Mouse (Mus musculus): Measurements from ENCODE around the gene Tnfaip6.
"Not testable (repeated sequence)": the region's sequence is repeated elsewhere in the genome, so short reads cannot be mapped to it uniquely, and the experiment has no call there.

Gene Tnfaip6

DNA sequence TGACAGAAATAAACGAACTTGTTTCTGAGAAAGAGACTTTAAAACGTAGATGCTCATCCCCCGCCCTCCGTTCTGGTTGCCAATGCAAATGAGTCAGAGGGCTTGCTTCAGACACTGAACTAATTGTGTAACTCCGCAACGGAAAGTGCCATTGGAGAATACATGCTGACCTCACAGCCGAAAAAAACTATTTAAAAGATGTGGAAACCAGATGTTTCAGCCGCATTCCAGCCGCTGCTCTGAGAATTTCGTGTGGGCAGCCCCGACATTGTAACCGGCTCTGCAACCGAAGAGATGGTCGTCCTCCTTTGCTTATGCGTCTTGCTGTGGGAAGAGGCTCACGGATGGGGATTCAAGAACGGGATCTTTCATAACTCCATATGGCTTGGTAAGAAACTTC, at the start of gene Tnfaip6:
Tnfaip6 (plus strand) TSS at position 128 of the 400 bp plus-strand sequence.
- peak; percentile 37 for DNase-seq (ENCODE audit: low read depth)

DNA sequence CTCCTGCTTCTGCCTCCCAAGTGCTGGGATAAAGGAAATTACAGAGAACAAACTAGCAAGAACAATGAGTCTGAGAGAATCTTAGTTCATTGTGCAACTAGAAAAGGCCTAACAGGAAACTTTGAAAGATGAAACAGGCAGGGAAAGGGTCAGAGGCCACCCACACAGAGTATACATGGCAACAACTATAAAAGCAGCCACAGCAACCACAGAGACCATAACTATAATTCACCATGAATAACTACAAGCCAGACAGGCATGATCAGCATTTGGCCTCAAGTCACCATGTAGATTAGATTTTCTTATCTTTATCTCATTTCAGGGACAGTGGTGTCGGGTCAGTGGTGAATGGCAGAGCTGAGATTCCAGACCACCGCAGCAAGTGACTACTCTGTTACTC, 48.2 kb upstream of the Tnfaip6 start:
- DNase-seq (ENCODE audit: low read depth) = peak; percentile 20

DNA sequence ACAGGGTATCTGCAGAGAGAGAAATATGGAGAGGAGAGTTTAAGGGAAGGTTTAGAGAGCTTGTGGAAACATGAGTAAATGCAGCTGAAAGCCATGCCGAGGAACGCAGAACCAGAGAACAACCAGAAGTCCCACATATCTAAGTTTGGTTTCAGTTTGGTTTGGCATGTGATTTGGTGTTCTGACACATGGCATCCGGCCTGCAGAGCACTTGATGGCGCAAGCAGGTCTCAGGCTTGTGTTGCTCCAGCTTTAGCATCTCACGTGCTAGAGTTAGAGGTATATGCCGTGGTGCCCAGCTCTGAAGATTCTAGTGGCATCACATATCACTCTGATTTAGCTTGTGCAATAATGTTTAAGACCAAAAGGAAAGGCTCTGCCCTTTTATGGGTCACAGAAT, 46.4 kb upstream of the Tnfaip6 start:
- DNase-seq (ENCODE audit: low read depth) = peak; percentile 28

DNA sequence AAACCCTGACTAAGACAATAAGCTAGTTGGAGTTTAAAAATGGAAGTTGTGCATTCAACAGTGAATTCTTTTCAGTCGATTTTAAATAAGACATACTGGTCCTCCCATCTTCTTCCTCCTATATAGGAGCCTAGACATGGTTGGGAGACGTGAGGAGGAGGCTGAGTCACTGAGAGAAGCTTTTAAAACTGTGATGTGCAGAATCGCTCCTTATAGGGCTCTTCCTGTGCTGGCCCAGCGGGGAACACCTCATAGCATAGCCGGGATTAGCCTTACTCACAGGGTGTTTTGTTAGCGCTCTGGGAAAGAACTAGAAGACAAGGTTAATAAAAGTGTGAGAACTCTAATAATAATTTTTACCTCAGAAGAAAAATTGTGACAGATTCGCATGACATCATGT, 37.8 kb upstream of the Tnfaip6 start:
- DNase-seq (ENCODE audit: low read depth) = no peak

DNA sequence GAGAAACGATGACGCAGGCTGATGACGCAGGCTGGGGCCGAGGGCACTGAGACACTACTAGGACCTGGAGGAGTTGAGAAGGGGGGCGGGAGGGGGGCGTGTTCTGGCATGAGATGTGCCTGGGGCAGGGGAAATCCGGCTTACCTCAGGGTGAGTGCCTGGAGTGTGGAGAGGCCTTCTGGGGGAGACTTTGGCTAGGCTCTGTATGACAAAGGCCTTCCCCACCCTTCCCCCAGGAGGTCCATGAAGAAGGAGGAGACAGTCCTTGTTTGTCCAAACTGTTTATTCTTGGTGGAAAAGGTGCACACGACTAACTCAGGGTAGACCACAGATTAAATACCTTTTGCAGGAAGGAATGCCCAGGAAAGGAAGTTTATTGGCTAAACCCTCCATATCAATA, 36.3 kb upstream of the Tnfaip6 start:
- DNase-seq (ENCODE audit: low read depth) = no peak

DNA sequence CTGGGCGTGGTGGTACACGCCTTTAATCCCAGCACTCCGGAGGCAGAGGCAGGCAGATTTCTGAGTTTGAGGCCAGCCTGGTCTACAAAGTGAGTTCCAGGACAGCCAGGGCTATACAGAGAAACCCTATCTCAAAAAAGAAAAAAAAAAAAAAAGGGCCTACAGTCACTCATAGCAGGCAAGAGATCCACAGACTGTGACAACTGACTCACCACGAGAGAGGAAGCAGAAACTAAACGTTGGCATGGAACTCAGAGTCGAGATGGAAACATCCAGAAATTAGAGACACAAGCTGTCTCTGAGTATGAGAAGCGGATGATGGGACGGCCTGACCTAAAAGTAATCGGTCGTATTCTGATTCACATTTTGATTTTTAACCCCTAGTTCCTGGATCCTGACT, 35.5 kb upstream of the Tnfaip6 start:
- DNase-seq (ENCODE audit: low read depth) = not testable (repeated sequence)

DNA sequence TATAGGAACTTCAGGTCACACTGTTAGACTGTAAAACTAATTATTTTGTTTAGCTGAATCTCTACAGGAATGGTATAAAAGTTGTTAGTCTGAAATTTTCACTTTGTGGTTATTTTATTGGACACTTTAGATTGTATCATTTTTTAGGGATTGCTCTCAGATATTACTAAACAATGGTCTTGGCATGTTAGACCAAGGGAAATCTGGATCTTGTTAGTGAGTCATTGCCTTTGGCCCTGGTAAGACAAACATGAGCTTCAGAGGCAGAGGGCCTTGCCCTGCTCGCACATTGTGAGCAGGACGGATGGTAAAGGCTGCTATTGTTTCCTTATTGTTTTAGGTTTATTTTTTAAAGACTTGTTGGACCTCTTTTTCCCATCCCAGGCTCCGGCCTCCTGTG, 31.4 kb upstream of the Tnfaip6 start:
- no peak for DNase-seq (ENCODE audit: low read depth)

DNA sequence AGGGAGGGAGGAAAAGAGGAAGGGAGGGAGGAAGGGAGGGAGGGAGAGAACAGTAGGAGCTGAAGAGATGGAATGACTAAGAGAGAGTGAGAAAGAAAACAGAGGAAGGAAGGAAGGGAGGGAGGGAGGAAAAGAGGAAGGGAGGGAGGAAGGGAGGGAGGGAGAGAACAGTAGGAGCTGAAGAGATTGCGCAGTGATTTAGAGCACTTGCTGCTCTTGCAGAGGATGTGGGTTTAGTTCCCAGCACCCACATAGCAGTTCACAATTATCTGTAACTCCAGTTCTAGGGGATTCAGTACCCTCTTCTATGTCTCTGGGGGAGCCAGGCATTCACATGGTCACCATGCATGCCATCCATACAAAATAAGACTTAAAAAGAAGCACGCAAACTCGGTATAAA, 26.0 kb upstream of the Tnfaip6 start:
- not testable (repeated sequence) for DNase-seq (ENCODE audit: low read depth)

DNA sequence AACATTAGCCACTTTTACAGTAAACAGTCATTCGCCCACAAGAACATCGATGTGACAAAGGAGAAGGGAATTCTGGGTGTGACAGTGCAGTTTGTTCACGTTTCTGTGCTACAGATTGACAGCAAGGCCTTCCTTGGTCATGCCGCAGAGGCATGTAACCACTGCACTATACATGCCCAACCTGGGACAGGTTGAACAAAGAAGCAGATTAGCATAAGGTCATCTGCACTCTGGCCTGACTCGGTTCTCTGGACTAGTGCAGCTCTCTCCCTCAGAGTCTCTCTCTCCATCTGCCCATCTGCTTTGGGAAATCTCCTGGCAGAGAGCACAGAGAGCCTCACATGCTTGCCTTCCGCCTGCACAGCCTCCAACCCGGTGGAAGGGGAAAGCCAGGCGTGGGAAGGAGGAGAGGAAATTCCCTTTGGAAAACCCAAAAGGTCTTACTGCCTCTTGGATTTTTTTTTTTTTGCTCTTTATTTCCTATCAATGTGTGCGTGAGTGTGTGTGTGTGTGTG, 24.4 kb upstream of the Tnfaip6 start:
- no peak for DNase-seq (ENCODE audit: low read depth)

DNA sequence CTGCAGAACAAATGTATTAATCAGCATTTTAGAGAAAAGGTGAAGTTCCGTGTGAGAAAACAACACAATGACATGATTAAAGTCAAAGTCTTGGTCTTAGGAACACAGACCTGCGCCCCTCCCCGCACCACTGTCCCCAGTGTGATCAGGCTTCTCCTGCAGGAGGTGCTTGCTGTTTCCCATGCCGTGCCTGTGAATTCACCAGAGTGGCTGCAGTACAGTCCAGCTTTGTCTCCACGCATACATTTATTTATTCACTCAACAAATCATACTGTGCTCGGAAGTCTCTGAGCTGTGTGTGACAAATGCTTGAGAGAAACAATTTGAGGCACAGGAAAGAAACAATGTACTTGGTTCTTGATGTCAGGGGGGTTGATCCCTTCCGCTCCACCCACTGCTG, 21.4 kb upstream of the Tnfaip6 start:
- no peak for DNase-seq (ENCODE audit: low read depth)

DNA sequence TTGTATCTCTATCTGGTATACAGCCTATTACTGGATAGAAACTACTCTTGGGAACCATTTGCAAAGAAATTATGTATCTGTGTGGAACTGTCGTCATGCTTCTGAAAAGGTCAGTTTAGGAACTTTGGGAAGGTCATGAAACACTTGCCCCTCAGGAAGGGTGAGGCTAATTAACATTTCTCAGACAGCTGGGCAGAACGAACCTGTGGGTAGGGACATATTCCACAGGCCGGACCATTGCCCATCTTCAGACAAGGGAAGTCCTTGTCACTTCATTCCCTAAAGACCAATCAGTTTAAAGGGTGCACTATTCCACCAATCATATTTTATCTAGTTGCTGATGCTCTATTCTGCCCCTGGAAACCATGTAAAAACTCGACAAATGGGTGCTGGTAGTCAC, 10.7 kb upstream of the Tnfaip6 start:
- no peak for DNase-seq (ENCODE audit: low read depth)

DNA sequence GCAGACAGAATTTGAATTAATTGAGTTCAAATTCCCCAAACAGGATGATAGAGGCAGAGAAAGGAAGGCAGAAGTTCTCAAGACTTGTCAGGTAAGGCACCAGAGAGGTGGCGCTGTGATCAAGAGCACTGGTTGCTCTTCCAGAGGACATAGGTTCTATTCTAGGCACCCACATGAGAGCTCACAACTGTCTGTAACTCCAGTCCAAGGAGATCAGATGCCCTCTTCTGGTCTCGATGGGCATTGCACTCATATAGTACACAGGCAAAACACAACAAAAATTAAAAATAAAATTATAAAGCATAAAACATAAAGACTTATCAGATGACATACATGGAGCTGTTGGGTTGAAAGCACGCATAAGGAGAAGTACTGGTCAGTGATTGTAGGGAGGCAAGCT, 8.4 kb upstream of the Tnfaip6 start:
- DNase-seq (ENCODE audit: low read depth) = peak; percentile 14

DNA sequence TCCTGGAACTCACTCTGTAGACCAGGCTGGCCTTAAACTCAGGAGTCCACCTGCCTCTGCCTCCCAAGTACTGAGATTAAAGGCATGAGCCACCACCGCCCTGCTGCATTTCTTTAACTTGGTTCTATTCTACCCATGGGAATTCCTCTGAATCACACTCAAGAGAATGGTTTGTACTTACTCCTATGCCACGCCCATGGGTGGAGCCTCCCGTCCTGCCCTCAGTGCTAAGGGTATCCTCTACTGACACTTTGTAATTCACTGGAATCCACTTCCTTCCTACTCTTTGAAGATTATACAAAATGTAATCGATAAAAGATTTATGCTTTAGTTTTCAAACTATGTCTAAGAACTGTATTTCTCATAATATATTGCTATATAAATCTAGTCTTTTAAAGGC, 6.3 kb upstream of the Tnfaip6 start:
- no peak for DNase-seq (ENCODE audit: low read depth)

DNA sequence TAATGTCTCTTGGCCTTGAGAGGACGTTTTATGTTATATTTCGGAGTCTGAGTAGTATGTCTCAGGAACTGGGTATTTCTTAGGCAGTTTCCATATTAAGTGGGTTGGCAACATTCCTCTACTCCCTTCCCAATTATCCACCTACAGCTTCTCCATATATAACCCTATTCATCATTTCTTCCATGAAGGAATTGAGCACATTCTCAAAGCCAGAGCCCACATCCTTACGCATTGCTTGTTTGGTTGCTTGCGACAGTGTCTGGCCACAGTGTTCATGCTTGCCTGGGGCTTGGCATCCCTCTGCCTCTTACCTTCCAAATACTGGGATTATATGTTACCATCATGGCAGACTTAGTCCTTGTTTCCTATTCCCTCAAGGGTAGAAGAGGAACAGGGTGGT, 3.2 kb upstream of the Tnfaip6 start:
- no peak for DNase-seq (ENCODE audit: low read depth)

DNA sequence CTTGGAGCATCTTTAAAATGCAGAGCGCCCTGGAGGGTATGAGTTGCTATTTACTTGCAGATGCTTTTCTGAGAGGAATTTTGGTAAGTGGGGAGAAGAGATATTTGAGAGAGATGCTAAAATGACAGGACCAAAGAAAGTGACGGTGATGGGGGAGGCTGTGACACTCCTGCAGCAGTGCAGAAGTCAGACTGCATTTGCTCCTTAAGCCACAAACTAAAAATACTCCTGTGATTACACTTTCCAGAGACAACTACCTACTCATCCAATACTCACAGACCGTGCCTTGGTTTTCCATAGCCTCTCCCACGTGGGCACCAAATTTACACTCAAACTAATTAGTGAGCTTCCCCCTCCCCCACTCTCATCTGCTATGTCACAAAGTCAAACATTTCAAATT, 2.7 kb upstream of the Tnfaip6 start:
- DNase-seq (ENCODE audit: low read depth) = no peak

DNA sequence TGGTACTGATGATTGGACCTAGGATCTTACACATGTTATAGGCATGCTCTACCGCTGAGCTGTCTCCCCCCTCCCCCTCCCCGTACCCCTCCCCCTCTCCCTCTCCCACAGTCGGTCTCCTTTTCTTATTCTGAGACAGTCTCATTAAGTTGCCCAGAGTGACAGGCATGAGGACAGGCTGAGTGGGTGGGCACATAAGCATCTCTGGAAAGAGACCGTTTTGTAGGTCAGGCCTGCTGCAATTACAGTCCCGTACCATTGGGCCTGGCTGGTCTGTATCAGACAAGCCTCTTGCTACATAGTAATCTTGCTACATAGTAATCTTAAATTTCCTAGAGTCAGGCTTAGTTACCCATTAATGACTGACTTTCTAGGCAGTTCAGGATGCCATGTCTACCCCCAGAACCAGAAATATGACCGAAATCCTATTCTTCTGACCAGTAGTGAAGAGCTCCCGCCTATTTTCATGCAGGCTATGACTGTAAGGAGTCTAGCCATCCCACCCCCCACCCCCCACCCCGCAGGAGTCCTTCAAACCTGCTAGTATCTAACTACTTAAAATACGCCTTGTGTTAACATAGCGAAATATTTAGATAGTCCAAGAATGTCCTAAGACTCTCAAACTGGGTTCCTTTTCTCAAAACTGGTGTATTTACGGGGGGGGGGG, 747 bp upstream of the Tnfaip6 start:
- no peak for DNase-seq (ENCODE audit: low read depth)

DNA sequence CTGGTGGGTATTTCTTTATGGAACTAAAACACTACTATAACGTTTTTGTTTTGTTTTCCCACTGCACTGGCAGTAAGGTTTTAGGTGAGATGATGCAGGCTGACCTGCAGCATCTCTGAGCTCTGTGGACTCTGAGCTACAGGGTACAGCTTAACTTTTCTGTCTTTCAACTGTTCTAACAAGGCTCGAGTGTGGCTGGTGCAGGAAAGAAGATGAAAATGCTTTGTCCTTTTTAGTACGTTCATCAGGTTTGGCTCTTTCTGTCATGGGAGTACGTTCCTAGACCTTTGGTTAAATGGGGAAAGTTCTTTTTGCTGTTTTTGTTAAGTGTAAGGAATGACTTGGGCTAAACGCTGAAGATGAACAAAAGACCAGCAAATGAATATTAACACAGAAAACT, 749 bp downstream of the Tnfaip6 start:
- DNase-seq (ENCODE audit: low read depth) = no peak

DNA sequence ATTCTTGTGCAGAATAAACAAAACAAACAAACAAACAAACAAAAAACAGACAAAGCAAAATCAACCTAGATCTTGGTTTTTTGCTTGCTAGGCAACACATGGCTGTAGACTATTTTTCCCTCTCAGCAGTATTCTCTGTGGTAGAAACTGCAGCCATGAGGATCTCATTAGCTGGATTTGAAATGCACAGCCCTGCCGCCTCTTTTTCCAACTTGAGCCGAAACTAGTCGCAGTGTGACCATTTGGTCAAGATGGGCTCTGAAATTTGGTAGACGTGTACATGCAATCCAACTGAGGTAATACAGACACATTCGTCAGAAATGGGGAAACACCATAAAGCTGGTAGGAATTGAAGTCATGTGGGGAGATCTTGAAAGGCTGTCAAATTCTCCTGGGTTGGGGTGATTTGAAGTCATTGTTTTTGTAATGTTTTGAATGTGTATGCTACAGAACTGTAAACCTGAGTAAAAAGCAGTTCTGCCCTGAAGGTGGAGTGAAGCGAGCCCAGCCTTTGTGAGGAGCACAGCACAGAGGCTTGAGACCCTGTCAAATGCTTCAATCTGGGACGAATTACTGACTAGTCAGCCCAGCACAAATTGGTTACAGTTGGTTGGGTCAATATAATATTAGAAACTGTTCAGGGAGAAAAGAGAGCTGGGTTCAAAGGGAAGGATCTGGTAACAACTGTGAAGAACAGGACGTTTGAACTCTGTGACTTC, 1.4 kb downstream of the Tnfaip6 start:
- no peak for DNase-seq (ENCODE audit: low read depth)

DNA sequence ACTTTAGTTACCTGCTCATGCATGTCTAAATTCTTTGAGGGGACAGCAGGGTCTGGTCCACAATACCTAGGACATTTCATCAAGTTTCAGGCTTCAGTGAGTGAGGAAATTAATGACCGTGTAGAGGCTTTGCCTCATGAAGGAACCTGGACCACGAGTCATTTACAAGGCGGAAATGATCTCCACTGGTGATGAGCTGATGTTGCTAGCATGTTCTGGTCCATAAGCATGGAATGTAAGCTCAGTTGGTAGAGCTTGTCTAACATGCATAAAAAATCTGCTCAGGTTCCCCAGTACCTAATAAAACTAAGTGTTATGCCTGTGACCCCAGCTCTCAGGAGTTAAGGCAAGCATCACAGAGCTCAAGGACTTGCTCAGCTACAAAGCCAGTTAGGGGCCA, 4.3 kb downstream of the Tnfaip6 start:
- DNase-seq (ENCODE audit: low read depth) = no peak

DNA sequence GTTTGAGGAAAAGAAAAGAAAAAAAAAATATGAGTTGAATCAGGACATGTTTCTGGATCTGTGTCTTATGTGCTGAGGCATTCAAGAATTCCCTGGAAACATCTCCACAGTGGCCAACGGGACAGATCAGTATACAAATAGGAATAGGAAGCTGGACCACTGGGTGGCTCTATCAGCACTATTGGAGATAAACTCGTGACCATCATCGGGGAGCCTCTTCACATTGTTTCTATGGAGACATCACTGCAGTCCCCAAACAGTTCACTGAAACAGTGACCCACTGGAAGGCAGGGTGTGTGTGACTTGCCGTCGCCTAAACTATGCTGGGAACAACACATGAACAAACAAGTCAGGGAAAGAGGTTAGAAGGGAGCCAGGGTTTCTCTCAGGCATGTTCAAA, 4.9 kb downstream of the Tnfaip6 start:
- no peak for DNase-seq (ENCODE audit: low read depth)

DNA sequence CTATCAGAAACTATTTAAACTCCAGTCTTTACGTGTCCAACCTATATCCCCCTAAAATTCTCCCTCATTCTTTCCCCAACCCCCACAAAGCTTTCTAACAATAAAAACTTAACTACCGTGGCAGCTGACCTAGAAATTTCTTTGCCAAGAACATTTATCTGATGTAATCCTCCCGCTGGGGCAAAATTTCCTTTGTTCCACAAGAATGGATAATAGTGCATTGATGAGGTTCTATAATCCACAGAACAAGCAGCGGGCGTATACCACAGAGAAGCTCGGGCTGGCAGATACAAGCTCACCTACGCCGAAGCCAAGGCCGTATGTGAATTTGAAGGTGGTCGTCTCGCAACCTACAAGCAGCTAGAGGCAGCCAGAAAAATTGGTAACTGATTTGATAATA, 5.7 kb downstream of the Tnfaip6 start:
- no peak for DNase-seq (ENCODE audit: low read depth)

DNA sequence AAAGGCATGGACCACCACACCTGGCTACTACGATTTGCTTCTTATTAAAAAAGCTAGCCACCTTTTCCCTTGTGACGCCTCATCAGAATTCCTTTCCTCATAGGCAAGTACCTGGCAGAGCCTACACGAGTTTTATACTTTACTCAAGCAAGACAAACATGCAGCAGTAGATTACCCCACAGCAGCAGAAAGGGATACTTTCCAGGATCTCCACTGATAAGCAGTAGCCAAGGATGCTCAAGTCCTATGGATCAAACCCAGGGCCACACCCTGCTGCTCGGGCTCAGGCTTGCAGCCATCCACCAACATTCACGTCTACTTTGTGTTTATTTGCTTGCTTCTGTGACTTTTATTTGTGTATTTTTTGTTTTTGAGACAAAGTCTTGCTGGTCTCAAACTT, 8.2 kb downstream of the Tnfaip6 start:
- DNase-seq (ENCODE audit: low read depth) = no peak

DNA sequence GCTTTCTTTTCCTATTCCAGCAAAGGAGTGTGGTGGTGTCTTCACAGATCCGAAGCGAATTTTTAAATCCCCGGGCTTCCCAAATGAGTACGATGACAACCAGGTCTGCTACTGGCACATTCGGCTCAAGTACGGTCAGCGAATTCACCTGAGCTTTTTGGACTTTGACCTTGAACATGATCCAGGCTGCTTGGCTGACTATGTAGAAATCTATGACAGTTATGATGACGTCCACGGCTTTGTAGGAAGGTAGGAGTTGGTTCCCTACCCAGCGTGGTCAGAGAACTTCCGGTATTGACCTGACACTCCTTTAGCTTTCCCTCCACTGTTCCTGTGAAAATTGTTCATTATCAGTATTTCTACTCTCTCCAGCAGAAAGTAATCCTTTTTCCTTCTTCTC, 13.0 kb downstream of the Tnfaip6 start:
- no peak for DNase-seq (ENCODE audit: low read depth)

DNA sequence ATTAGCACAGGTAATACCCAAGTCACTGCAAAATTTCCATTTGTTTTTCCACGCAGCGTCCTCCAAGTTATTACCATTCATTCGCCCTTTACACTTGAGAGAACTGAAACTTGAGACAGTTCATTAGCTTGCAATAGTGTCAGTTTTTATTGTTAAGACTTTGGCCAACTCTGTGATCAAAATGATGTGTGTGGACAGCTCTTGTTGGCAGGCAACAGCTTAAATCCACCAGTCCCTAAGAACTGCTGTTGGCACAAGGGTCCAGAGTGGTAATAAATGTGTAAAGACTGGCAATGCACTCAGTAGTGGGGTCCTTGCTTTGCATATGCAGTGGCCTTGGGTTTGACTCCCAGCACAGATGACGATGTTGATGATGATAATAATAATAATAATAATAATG, 14.5 kb downstream of the Tnfaip6 start:
- no peak for DNase-seq (ENCODE audit: low read depth)
